Mouse (Mus musculus) kidney, adult 2 months (tissue): ENCODE results near the gene Zfp629. TPM values are rescaled to one million over a fixed set of nuclear protein-coding genes. Genes with fewer than 3 reads are reported as not detected.

ENCODE experiments used
- DNase-seq: peaks from one replicate; pipeline ENCODE4 v3.0.0; 2021
- H3K27ac ChIP-seq: fragments of 200-500 bp; 2 replicates; pipeline ENCODE4 v1.5.1; 2012; ENCODE audit warnings: low read depth, low read length, control low read depth, inconsistent platforms; ENCODE audit not compliant: insufficient read depth
- H3K27me3 ChIP-seq: fragments of 200-500 bp; replicated peaks from 2 replicates; pipeline ENCODE4 v1.6.1; 2012; ENCODE audit warnings: mild to moderate bottlenecking, moderate library complexity, low read length, inconsistent platforms; ENCODE audit not compliant: control insufficient read depth, insufficient read depth
- H3K36me3 ChIP-seq: fragments of 200-500 bp; 2 replicates; pipeline ENCODE4 v1.6.1; 2012; ENCODE audit warnings: mild to moderate bottlenecking, moderate library complexity, low read length, inconsistent platforms; ENCODE audit not compliant: control insufficient read depth, insufficient read depth
- H3K4me1 ChIP-seq: fragments of 200-500 bp; 2 replicates; pipeline ENCODE4 v1.6.1; 2011; ENCODE audit warnings: low read length; ENCODE audit not compliant: control insufficient read depth, insufficient read depth
- H3K4me3 ChIP-seq: fragments of 200-500 bp; 2 replicates; pipeline ENCODE4 v1.5.1; 2011; ENCODE audit warnings: mild to moderate bottlenecking, low read depth, low read length, control low read depth; ENCODE audit not compliant: insufficient read depth
- CTCF ChIP-seq: fragments of 200-500 bp; conservative IDR thresholded peaks from 2 replicates; pipeline ENCODE4 v1.5.1; 2011; ENCODE audit warnings: low read depth, mild to moderate bottlenecking, control low read depth, low read length, moderate library complexity, mixed read lengths; ENCODE audit not compliant: insufficient read depth, insufficient read length
- POLR2A ChIP-seq: fragments of 200-500 bp; IDR thresholded peaks from one replicate; pipeline ENCODE4 v1.6.1; 2011; ENCODE audit warnings: low read depth, low read length, control low read depth
- WGBS: fragments of 180-500 bp; shearing (Covaris S2); methylation state at CpG from one replicate; pipeline ENCODE4 v1.1.7; 2018; 5-methylcytosine and 5-hydroxymethylcytosine counted together
- polyA plus RNA-seq: library from polyadenylated mRNA; depleted of rRNA; stranded (reverse); fragments of >200 nt; gene quantifications from 2 replicates; pipeline ENCODE4 v1.2.3, GENCODE M21; 2012

Gene Zfp629
- polyA plus RNA-seq, 1 experiment: 12.3 TPM

GRCm38 (mm10) chr7:127588011-127588871 is 27.4 kb downstream of the Zfp629 start, which contains the start of the genes Ccdc189 and Rnf40:
Gene Ccdc189 (minus strand): TSS chr7:127588595.
Gene Rnf40 (plus strand): TSS chr7:127588767.
- DNase-seq: peak; percentile 99
- Histone ChIP-seq H3K4me3 (peak within 1 kb of the TSS; percentile 91), H3K27ac (peak within 1 kb of the TSS; percentile 73), H3K27me3 (no peaks in the 10 kb centered on the region), H3K36me3 (no peaks in the 10 kb centered on the region; the same call in none of the 2 replicates), H3K4me1 (peaks cover 7% of the 10 kb centered on the region; the same call in 1 of the 2 replicates)
- TF ChIP-seq CTCF: no peak
- peak; percentile 71 for TF ChIP-seq POLR2A
- WGBS: under 1% methylated on average over 50 of the region's 50 CpGs

GRCm38 (mm10) chr7:127587196-127587595 is 28.4 kb downstream of the Zfp629 start:
- no peak for DNase-seq
- Histone ChIP-seq H3K4me1 (peaks cover 7% of the 10 kb centered on the region; the same call in 1 of the 2 replicates), H3K4me3 (no peak overlapping the region), H3K27ac (no peak overlapping the region), H3K36me3 (peaks cover 4% of the 10 kb centered on the region; the same call in 1 of the 2 replicates), H3K27me3 (no peaks in the 10 kb centered on the region)
- WGBS: 39% methylated on average over 5 of the region's 5 CpGs
- TF ChIP-seq POLR2A: no peak
- no peak for TF ChIP-seq CTCF

GRCm38 (mm10) chr7:127586149-127586548 is 29.4 kb downstream of the Zfp629 start:
- H3K27ac ChIP-seq: no peak overlapping the region
- H3K36me3 ChIP-seq: peaks cover 4% of the 10 kb centered on the region; the same call in 1 of the 2 replicates
- no peak for TF ChIP-seq CTCF
- no peak for TF ChIP-seq POLR2A
- no peak overlapping the region for H3K4me3 ChIP-seq
- DNase-seq: no peak
- no peaks in the 10 kb centered on the region for H3K27me3 ChIP-seq
- 93% methylated on average over 6 of the region's 6 CpGs for WGBS
- peaks cover 7% of the 10 kb centered on the region; the same call in 1 of the 2 replicates for H3K4me1 ChIP-seq

- Histone ChIP-seq H3K27me3 (no peaks in the 10 kb centered on the region), H3K27ac (no peak overlapping the region), H3K36me3 (peaks cover 4% of the 10 kb centered on the region; the same call in 1 of the 2 replicates), H3K4me3 (no peak overlapping the region), H3K4me1 (peaks cover 7% of the 10 kb centered on the region; the same call in 1 of the 2 replicates)
- WGBS: 85% methylated on average over 7 of the region's 7 CpGs
- TF ChIP-seq CTCF: no peak
- TF ChIP-seq POLR2A: no peak
- DNase-seq: no peak
These were observed 30.6 kb downstream of the Zfp629 start for GRCm38 (mm10) chr7:127585031-127585430.

GRCm38 (mm10) chr7:127583260-127583659 is 32.3 kb downstream of the Zfp629 start:
- TF ChIP-seq POLR2A (no peak), CTCF (no peak)
- H3K36me3 ChIP-seq: peaks cover 4% of the 10 kb centered on the region; the same call in 1 of the 2 replicates
- WGBS: 89% methylated on average over 6 of the region's 6 CpGs

GRCm38 (mm10) chr7:127574115-127574514 is 41.5 kb downstream of the Zfp629 start:
- peaks cover 5% of the 10 kb centered on the region; the same call in 1 of the 2 replicates for H3K4me1 ChIP-seq
- DNase-seq: no peak
- H3K27ac ChIP-seq: no peak overlapping the region
- WGBS: 8% methylated on average over 7 of the region's 7 CpGs
- 0 out of 2 replicates have a peak, but pooled peaks cover 1% of the 10 kb centered on the region for H3K36me3 ChIP-seq
- H3K4me3 ChIP-seq: peak overlapping the region; percentile 86
- no peaks in the 10 kb centered on the region for H3K27me3 ChIP-seq
- TF ChIP-seq CTCF (no peak), POLR2A (no peak)

More at GRCm38 (mm10) chr7:127583260-127583659, 32.3 kb downstream of the Zfp629 start:
- H3K4me1 ChIP-seq: no peaks in the 10 kb centered on the region
- no peak overlapping the region for H3K4me3 ChIP-seq
- no peaks in the 10 kb centered on the region for H3K27me3 ChIP-seq
- no peak for DNase-seq
- no peak overlapping the region for H3K27ac ChIP-seq
